Mouse (Mus musculus) limb, embryonic 14.5 days (tissue): ENCODE results near the gene Idnk. TPM values are rescaled to one million over a fixed set of nuclear protein-coding genes. Genes with fewer than 3 reads are reported as not detected.

Experiments
- ATAC-seq: fragments of 200-750 bp; cut with Nextera tagmentation; 2 replicates; pipeline ENCODE4 v1.8.0; 2017; ENCODE audit warnings: low read depth, moderate number of reproducible peaks, moderate TSS enrichment; ENCODE audit not compliant: low FRiP score
- DNase-seq: peaks from one replicate; pipeline ENCODE4 v3.0.0-alpha.2; 2015; ENCODE audit warnings: low spot score
- H3K27ac ChIP-seq: fragments of 300-500 bp; sonication (generic); replicated peaks from 2 replicates; pipeline ENCODE4 v1.5.1; 2014; ENCODE audit warnings: low read depth, mild to moderate bottlenecking, low read length, moderate library complexity, mixed read lengths
- H3K27me3 ChIP-seq: fragments of 300-500 bp; sonication (generic); 2 replicates; pipeline ENCODE4 v1.6.1; 2014; ENCODE audit warnings: low read length, mixed read lengths; ENCODE audit not compliant: control insufficient read depth, insufficient read depth
- H3K36me3 ChIP-seq: fragments of 300-500 bp; sonication (generic); 2 replicates; pipeline ENCODE4 v1.6.1; 2014; ENCODE audit warnings: mild to moderate bottlenecking, low read length, moderate library complexity, mixed read lengths; ENCODE audit not compliant: control insufficient read depth, insufficient read depth
- H3K4me1 ChIP-seq: fragments of 300-500 bp; sonication (generic); 2 replicates; pipeline ENCODE4 v1.6.1; 2014; ENCODE audit warnings: antibody characterized with exemption, low read length, mixed read lengths; ENCODE audit not compliant: control insufficient read depth, insufficient read depth
- H3K4me2 ChIP-seq: fragments of 300-500 bp; sonication (generic); replicated peaks from 2 replicates; pipeline ENCODE4 v1.6.1; 2014; ENCODE audit warnings: low read depth, mild to moderate bottlenecking, low read length, moderate library complexity; ENCODE audit not compliant: severe bottlenecking
- H3K4me3 ChIP-seq: fragments of 300-500 bp; sonication (generic); replicated peaks from 2 replicates; pipeline ENCODE4 v1.5.1; 2014; ENCODE audit warnings: low read length
- H3K9ac ChIP-seq: fragments of 300-500 bp; sonication (generic); 2 replicates; pipeline ENCODE4 v1.6.1; 2014; ENCODE audit warnings: mild to moderate bottlenecking, low read depth, low read length, moderate library complexity; ENCODE audit not compliant: severe bottlenecking
- H3K9me3 ChIP-seq: fragments of 300-500 bp; sonication (generic); 2 replicates; pipeline ENCODE4 v1.6.1; 2016; ENCODE audit warnings: low read length; ENCODE audit not compliant: control insufficient read depth
- POLR2A ChIP-seq: fragments of 200-500 bp; IDR thresholded peaks from 2 replicates; pipeline ENCODE4 v1.8.0; 2012; ENCODE audit warnings: inconsistent platforms, mild to moderate bottlenecking, moderate library complexity, borderline replicate concordance; ENCODE audit not compliant: insufficient read depth, insufficient read length; ENCODE audit errors: extremely low read depth
- WGBS: fragments of 180-500 bp; shearing (Covaris S2); extraction: QIAGEN DNeasy Blood & Tissue Kit; methylation state at CpG from one replicate; pipeline ENCODE4 v1.1.7; 2014; 5-methylcytosine and 5-hydroxymethylcytosine counted together
- polyA plus RNA-seq, 2 experiments: library from polyadenylated mRNA; depleted of rRNA in 1 of 2; stranded (reverse) in 1 of 2; unstranded in 1 of 2; fragments of >200 nt; fragmentation: Nextera tagmentation in 1 of 2; extraction: Ambion mirVana in 1 of 2; gene quantifications; 2 replicates each; pipeline versions ENCODE4 v1.2.1 to v1.2.3; 2012 to 2014

Gene Idnk
- polyA plus RNA-seq, 2 experiments, result 17.7 to 31.1 TPM

DNA sequence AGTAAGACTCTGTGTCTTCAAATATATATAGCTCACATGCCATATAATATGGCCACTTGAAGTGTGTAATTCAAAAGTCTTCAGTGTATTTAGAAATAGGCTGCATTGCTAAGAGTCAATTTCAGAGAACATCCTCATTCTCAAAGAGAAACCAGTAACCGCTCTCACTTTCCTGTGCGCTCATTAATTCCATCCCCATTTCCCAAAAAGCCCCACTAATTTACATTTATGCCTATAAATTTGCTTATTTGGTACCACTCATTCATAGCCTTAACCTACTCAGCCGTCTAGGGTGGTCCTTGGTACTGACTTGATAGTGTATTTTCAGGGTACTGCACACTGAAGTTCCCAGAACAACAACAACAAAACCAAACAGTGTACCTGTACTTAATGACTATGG is 44.5 kb downstream of the Idnk start:
- Histone ChIP-seq H3K4me3 (no peak overlapping the region), H3K4me2 (no peak overlapping the region), H3K36me3 (0 out of 2 replicates have a peak, but pooled peaks cover 5% of the 10 kb centered on the region), H3K4me1 (no peaks in the 10 kb centered on the region), H3K9me3 (no peaks in the 10 kb centered on the region), H3K27me3 (no peaks in the 10 kb centered on the region), H3K27ac (no peak overlapping the region), H3K9ac (no peak overlapping the region)
- ATAC-seq (no peak), DNase-seq (no peak)
- no peak for TF ChIP-seq POLR2A
- 95% methylated on average over 3 of the region's 3 CpGs for WGBS

DNA sequence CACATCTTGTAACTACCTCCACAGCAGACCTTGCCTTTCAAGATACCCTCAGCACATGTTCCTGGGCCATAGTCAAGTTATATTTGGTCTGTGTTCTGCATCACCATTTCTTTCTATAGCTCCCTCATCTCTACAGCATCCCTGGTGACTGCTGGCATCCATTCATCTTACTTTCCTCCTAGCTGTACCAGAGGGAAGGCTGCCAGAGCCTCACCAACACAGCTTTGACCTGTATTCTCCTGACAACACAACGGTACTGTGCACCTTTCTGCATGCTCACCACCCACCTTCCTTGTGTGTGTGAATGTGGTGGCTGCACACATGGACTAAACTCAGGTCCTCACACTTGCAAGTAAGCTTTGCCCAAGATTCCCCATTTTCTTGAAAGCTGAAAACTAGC is 45.5 kb downstream of the Idnk start:
- H3K27me3 ChIP-seq, result no peaks in the 10 kb centered on the region
- WGBS, result 92% methylated on average over 1 of the region's 1 CpGs
- no peak overlapping the region for H3K4me3 ChIP-seq
- no peak for ATAC-seq
- H3K4me2 ChIP-seq, result no peak overlapping the region
- H3K9me3 ChIP-seq, result no peaks in the 10 kb centered on the region
- no peaks in the 10 kb centered on the region for H3K36me3 ChIP-seq
- no peaks in the 10 kb centered on the region for H3K4me1 ChIP-seq
- no peak for DNase-seq
- no peak for TF ChIP-seq POLR2A
- no peak overlapping the region for H3K9ac ChIP-seq
- H3K27ac ChIP-seq, result no peak overlapping the region

DNA sequence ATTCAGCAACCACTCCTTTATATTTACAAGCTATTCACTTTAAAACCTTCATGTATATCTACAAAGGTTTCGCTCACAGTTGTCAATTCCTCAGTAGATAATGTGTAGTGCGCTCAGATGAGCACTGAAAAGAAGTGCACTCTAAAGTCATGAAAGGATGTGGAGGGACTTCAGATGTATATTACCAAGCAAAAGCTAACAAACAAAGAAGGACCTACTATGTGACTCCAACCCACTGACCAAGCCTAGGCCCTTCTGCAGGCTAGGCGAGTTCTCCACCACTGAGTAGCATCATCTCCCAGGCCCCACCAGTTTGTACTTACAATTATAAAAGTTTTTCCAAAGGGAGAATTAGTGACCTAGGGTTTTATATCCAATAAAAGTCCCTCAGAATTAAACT is 46.8 kb downstream of the Idnk start:
- no peak for DNase-seq
- no peak for ATAC-seq
- WGBS, result 88% methylated on average over 3 of the region's 3 CpGs
- H3K4me1 ChIP-seq, result no peaks in the 10 kb centered on the region
- no peak overlapping the region for H3K4me3 ChIP-seq
- H3K27ac ChIP-seq, result no peak overlapping the region
- no peaks in the 10 kb centered on the region for H3K36me3 ChIP-seq
- H3K4me2 ChIP-seq, result no peak overlapping the region
- no peak for TF ChIP-seq POLR2A
- H3K27me3 ChIP-seq, result no peaks in the 10 kb centered on the region
- no peaks in the 10 kb centered on the region for H3K9me3 ChIP-seq
- no peak overlapping the region for H3K9ac ChIP-seq

DNA sequence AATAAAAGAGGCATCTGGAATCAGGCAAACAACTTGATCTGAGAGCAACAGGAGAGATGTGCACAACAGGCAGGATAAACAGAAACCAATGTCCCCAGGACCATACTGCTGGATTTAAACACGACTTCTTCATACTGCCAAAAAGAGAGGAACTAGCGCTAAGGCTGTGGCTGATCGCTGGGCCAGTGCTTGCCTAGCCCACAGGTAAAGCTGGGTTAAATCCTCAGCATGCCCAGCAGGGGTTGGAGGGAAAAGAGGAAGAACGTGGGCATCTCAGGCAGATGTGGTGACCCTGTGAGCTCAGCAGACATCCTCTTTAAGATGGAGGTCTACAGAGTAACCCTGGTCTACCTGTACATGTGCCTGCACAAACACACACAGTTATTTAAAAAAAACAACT is 47.5 kb downstream of the Idnk start:
- no peak for DNase-seq
- no peaks in the 10 kb centered on the region for H3K27me3 ChIP-seq
- H3K4me2 ChIP-seq, result no peak overlapping the region
- no peak overlapping the region for H3K4me3 ChIP-seq
- H3K9me3 ChIP-seq, result no peaks in the 10 kb centered on the region
- no peak overlapping the region for H3K9ac ChIP-seq
- WGBS, result 69% methylated on average over 4 of the region's 4 CpGs
- no peak for ATAC-seq
- H3K27ac ChIP-seq, result no peak overlapping the region
- H3K4me1 ChIP-seq, result no peaks in the 10 kb centered on the region
- no peaks in the 10 kb centered on the region for H3K36me3 ChIP-seq
- no peak for TF ChIP-seq POLR2A

DNA sequence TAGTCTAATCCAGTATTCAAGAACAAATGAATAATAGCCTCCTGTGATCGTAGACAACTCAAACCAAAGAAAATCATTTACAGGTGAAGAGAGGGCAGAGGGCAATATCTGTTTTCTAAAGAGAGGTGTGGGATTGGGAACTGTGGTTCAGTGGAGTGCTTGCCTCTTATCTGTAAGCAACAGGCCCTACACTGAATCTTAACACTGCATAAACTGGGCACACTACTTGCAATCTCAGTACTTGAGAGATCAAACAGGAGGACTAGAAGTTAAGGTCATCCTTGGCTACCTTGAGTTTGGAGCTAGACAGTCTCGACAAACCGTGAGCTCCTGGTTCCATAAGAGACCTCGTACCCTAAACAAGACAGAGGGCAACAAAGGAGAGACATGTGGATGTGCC is 48.6 kb downstream of the Idnk start:
- DNase-seq (no peak), ATAC-seq (no peak)
- H3K4me1 ChIP-seq, result peaks cover 4% of the 10 kb centered on the region; the same call in 1 of the 2 replicates
- TF ChIP-seq POLR2A, result no peak
- H3K36me3 ChIP-seq, result no peaks in the 10 kb centered on the region
- H3K4me2 ChIP-seq, result no peak overlapping the region
- no peaks in the 10 kb centered on the region for H3K9me3 ChIP-seq
- H3K9ac ChIP-seq, result no peak overlapping the region
- no peak overlapping the region for H3K4me3 ChIP-seq
- no peaks in the 10 kb centered on the region for H3K27me3 ChIP-seq
- no peak overlapping the region for H3K27ac ChIP-seq
- WGBS, result 83% methylated on average over 4 of the region's 4 CpGs

DNA sequence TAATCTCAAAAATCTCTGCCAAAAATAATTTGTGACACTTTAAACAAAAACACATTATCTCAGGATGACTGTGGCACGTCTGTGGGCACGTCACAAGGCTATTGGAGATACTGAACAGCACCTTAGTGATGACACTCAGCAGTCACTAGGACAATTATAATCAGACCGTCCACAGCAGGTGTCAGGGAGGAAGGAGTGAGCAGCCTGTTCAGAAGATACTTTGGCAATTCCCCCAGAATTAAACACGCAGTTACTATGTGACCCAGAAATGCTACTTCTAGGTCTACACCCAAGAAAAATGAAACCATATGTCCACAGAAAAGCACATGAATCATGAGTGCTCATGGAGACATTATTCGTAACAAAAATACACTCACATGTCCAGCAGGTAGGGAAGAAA is 53.0 kb downstream of the Idnk start:
- WGBS, result 75% methylated on average over 5 of the region's 5 CpGs
- ATAC-seq (no peak), DNase-seq (no peak)
- Histone ChIP-seq H3K4me1 (peaks cover 19% of the 10 kb centered on the region), H3K36me3 (no peaks in the 10 kb centered on the region), H3K27me3 (no peaks in the 10 kb centered on the region), H3K4me3 (no peak overlapping the region), H3K4me2 (no peak overlapping the region), H3K27ac (no peak overlapping the region), H3K9me3 (no peaks in the 10 kb centered on the region), H3K9ac (no peak overlapping the region)
- TF ChIP-seq POLR2A, result no peak
